Mouse (Mus musculus): ENCODE results near the gene Rheb. TPM values are rescaled to one million over a fixed set of nuclear protein-coding genes. Genes with fewer than 3 reads are reported as not detected.

The Rheb gene
- total RNA-seq, 2 experiments from 2014 or later = 124 to 134 TPM

GRCm38 (mm10) chr5:24813946-24814345 lies 28.5 kb downstream of the Rheb start:
- intact Hi-C loops (cut with DNase I) = no loop called here
- DNase-seq (ENCODE audit: extremely low spot score in 1 of 2, low spot score in 2 of 2) = no peak
- H3K27ac ChIP-seq = no peak overlapping the region
- no peak for TF ChIP-seq CTCF (IDR thresholded peaks at IDR 0.05)
- no peak overlapping the region for H3K4me3 ChIP-seq

- TF ChIP-seq CTCF (IDR thresholded peaks at IDR 0.05) = no peak
- intact Hi-C loops (cut with DNase I) = no loop called here
These were observed 29.4 kb downstream of the Rheb start for GRCm38 (mm10) chr5:24813005-24813404.

GRCm38 (mm10) chr5:24805222-24805621 lies 37.2 kb downstream of the Rheb start:
- TF ChIP-seq CTCF (IDR thresholded peaks at IDR 0.05) = no peak
- intact Hi-C loops (cut with DNase I) = no loop called here
- no peak for DNase-seq (ENCODE audit: extremely low spot score in 1 of 2, low spot score in 2 of 2)
- Histone ChIP-seq H3K4me3 (no peak overlapping the region), H3K27ac (no peak overlapping the region)

More at GRCm38 (mm10) chr5:24813005-24813404, 29.4 kb downstream of the Rheb start:
- Histone ChIP-seq H3K27ac (no peak overlapping the region), H3K4me3 (no peak overlapping the region)
- DNase-seq (ENCODE audit: extremely low spot score in 1 of 2, low spot score in 2 of 2) = no peak

- Histone ChIP-seq H3K27ac (no peak overlapping the region), H3K4me3 (no peak overlapping the region)
- no peak for DNase-seq (ENCODE audit: extremely low spot score in 1 of 2, low spot score in 2 of 2)
- no peak for TF ChIP-seq CTCF (IDR thresholded peaks at IDR 0.05)
- intact Hi-C loops (cut with DNase I) = no loop called here
These were observed 37.8 kb downstream of the Rheb start for GRCm38 (mm10) chr5:24804661-24805060.

- H3K4me3 ChIP-seq = no peak overlapping the region
- no peak for DNase-seq (ENCODE audit: extremely low spot score in 1 of 2, low spot score in 2 of 2)
- intact Hi-C loops (cut with DNase I) = no loop called here
- no peak overlapping the region for H3K27ac ChIP-seq
- TF ChIP-seq CTCF (IDR thresholded peaks at IDR 0.05) = no peak
These were observed 40.4 kb downstream of the Rheb start for GRCm38 (mm10) chr5:24801841-24802624.

GRCm38 (mm10) chr5:24800416-24800815 lies 42.0 kb downstream of the Rheb start:
- TF ChIP-seq CTCF (IDR thresholded peaks at IDR 0.05) = peak; percentile 57
- H3K27ac ChIP-seq = no peak overlapping the region
- intact Hi-C loops (cut with DNase I) = no loop called here
- H3K4me3 ChIP-seq = no peak overlapping the region
- DNase-seq (ENCODE audit: extremely low spot score in 1 of 2, low spot score in 2 of 2) = no peak

- H3K27ac ChIP-seq = no peak overlapping the region
- no peak for DNase-seq (ENCODE audit: extremely low spot score in 1 of 2, low spot score in 2 of 2)
- intact Hi-C loops (cut with DNase I) = no loop called here
- no peak for TF ChIP-seq CTCF (IDR thresholded peaks at IDR 0.05)
- no peak overlapping the region for H3K4me3 ChIP-seq
These were observed 43.8 kb downstream of the Rheb start for GRCm38 (mm10) chr5:24798639-24799038.

GRCm38 (mm10) chr5:24797858-24798257 lies 44.6 kb downstream of the Rheb start:
- no peak for DNase-seq (ENCODE audit: extremely low spot score in 1 of 2, low spot score in 2 of 2)
- TF ChIP-seq CTCF (IDR thresholded peaks at IDR 0.05) = no peak

GRCm38 (mm10) chr5:24792961-24793360 lies 49.5 kb downstream of the Rheb start:
- no peak for DNase-seq (ENCODE audit: extremely low spot score in 1 of 2, low spot score in 2 of 2)
- intact Hi-C loops (cut with DNase I) = no loop called here
- no peak for TF ChIP-seq CTCF (IDR thresholded peaks at IDR 0.05)
- no peak overlapping the region for H3K4me3 ChIP-seq
- no peak overlapping the region for H3K27ac ChIP-seq

More at GRCm38 (mm10) chr5:24797858-24798257, 44.6 kb downstream of the Rheb start:
- intact Hi-C loops (cut with DNase I) = no loop called here
- H3K27ac ChIP-seq = no peak overlapping the region
- H3K4me3 ChIP-seq = no peak overlapping the region

GRCm38 (mm10) chr5:24782957-24783356 lies 59.5 kb downstream of the Rheb start:
- DNase-seq (ENCODE audit: extremely low spot score in 1 of 2, low spot score in 2 of 2) = no peak

GRCm38 (mm10) chr5:24781048-24781447 lies 61.4 kb downstream of the Rheb start:
- intact Hi-C loops (cut with DNase I) = loop anchor here (2.0 to 5.0 kb wide), 2 partner anchors 30 to 61 kb away; partner anchors contain the start of gene Rheb
- Histone ChIP-seq H3K27ac (no peak overlapping the region), H3K4me3 (no peak overlapping the region)
- peak in 1 of 2 experiments; percentile 39 for DNase-seq (ENCODE audit: extremely low spot score in 1 of 2, low spot score in 2 of 2)
- no peak for TF ChIP-seq CTCF (IDR thresholded peaks at IDR 0.05)

More at GRCm38 (mm10) chr5:24782957-24783356, 59.5 kb downstream of the Rheb start:
- no peak for TF ChIP-seq CTCF (IDR thresholded peaks at IDR 0.05)
- H3K4me3 ChIP-seq = no peak overlapping the region
- no peak overlapping the region for H3K27ac ChIP-seq
- intact Hi-C loops (cut with DNase I) = loop anchor here (5.0 kb wide), 1 partner anchor 59 kb away; the partner anchor contains the start of gene Rheb

- TF ChIP-seq CTCF (IDR thresholded peaks at IDR 0.05) = peak; percentile 79
- intact Hi-C loops (cut with DNase I) = loop anchor here (1.0 to 5.0 kb wide), 3 partner anchors 29 to 106 kb away; partner anchors contain the start of gene Rheb
- no peak for DNase-seq (ENCODE audit: extremely low spot score in 1 of 2, low spot score in 2 of 2)
- Histone ChIP-seq H3K4me3 (no peak overlapping the region), H3K27ac (no peak overlapping the region)
These were observed 62.4 kb downstream of the Rheb start for GRCm38 (mm10) chr5:24779881-24780512.

Data from left cerebral cortex, adult 2 months (tissue).